Mouse (Mus musculus) embryo, embryonic 9.5 days (tissue): ENCODE measurements at regions not wholly inside any gene's neighbourhood (a gene's known extent, or its start where the extent isn't known, plus 50 kb on each side); places are given as distances from the start of the nearest gene placed in this dataset.

Source experiments
- DNase-seq: peaks from one replicate; pipeline ENCODE4 v3.0.0-alpha.2; 2017; ENCODE audit errors: extremely low spot score

- no peak for DNase-seq
Observed at GRCm38 (mm10) chr15:6029214-6029613, 270.4 kb upstream of the Dab2 start.

- DNase-seq: no peak
Observed at GRCm38 (mm10) chr15:6030396-6030795, 269.2 kb upstream of the Dab2 start.

GRCm38 (mm10) chr15:6034156-6034555 lies 265.4 kb upstream of the Dab2 start:
- no peak for DNase-seq

GRCm38 (mm10) chr15:6044511-6045256 lies 254.9 kb upstream of the Dab2 start:
- no peak for DNase-seq

GRCm38 (mm10) chr15:6055703-6056102 lies 243.9 kb upstream of the Dab2 start:
- DNase-seq: no peak

- no peak for DNase-seq
Observed at GRCm38 (mm10) chr15:6056887-6057626, 242.5 kb upstream of the Dab2 start.

- no peak for DNase-seq
Observed at GRCm38 (mm10) chr15:6059361-6059760, 240.2 kb upstream of the Dab2 start.

- no peak for DNase-seq
Observed at GRCm38 (mm10) chr15:6059790-6060189, 239.8 kb upstream of the Dab2 start.

GRCm38 (mm10) chr15:6060649-6061048 lies 238.9 kb upstream of the Dab2 start:
- no peak for DNase-seq

GRCm38 (mm10) chr15:6065100-6065499 lies 234.5 kb upstream of the Dab2 start:
- no peak for DNase-seq

- no peak for DNase-seq
Observed at GRCm38 (mm10) chr15:6067380-6067779, 232.2 kb upstream of the Dab2 start.

- DNase-seq: no peak
Observed at GRCm38 (mm10) chr15:6068371-6068770, 231.2 kb upstream of the Dab2 start.

GRCm38 (mm10) chr15:6071873-6072272 lies 227.7 kb upstream of the Dab2 start:
- no peak for DNase-seq

- DNase-seq: no peak
Observed at GRCm38 (mm10) chr15:6072920-6073319, 226.7 kb upstream of the Dab2 start.

GRCm38 (mm10) chr15:6080714-6081635 lies 218.6 kb upstream of the Dab2 start:
- DNase-seq: peak; percentile 41

- no peak for DNase-seq
Observed at GRCm38 (mm10) chr15:6087208-6087607, 212.4 kb upstream of the Dab2 start.

- DNase-seq: no peak
Observed at GRCm38 (mm10) chr15:6088498-6088897, 211.1 kb upstream of the Dab2 start.

GRCm38 (mm10) chr15:6129697-6130096 lies 169.9 kb upstream of the Dab2 start:
- DNase-seq: no peak

- DNase-seq: no peak
Observed at GRCm38 (mm10) chr15:6132216-6132615, 167.4 kb upstream of the Dab2 start.

GRCm38 (mm10) chr15:6145071-6145470 lies 154.5 kb upstream of the Dab2 start:
- DNase-seq: no peak

- peak; percentile 10 for DNase-seq
Observed at GRCm38 (mm10) chr15:6154706-6155105, 144.9 kb upstream of the Dab2 start.

- no peak for DNase-seq
Observed at GRCm38 (mm10) chr15:6180261-6180660, 119.3 kb upstream of the Dab2 start.
